Mouse (Mus musculus) CH12.LX (cell line): ENCODE measurements at regions not wholly inside any gene's neighbourhood (a gene's known extent, or its start where the extent isn't known, plus 50 kb on each side); places are given as distances from the start of the nearest gene placed in this dataset.

Experiments used
- DNase-seq: peaks from one replicate; pipeline ENCODE4 v3.0.0-alpha.2; 2013; ENCODE audit errors: extremely low read depth
- H3K27ac ChIP-seq: 2 replicates; pipeline ENCODE4 v1.5.1; 2012; ENCODE audit warnings: low read depth, mild to moderate bottlenecking, control low read depth, moderate library complexity; ENCODE audit not compliant: insufficient read depth
- H3K27me3 ChIP-seq: replicated peaks from 2 replicates; pipeline ENCODE3; 2012; ENCODE audit warnings: inconsistent platforms
- H3K36me3 ChIP-seq, 2 experiments: replicated peaks in 1 of 2; 2 replicates each; pipeline versions ENCODE3 to v1.6.1; 2012; ENCODE audit warnings: inconsistent platforms in 1 of 2, low read length in 1 of 2, mild to moderate bottlenecking in 1 of 2, mixed read lengths in 1 of 2, moderate library complexity in 1 of 2; ENCODE audit not compliant: control insufficient read depth in 1 of 2, insufficient read depth in 1 of 2
- H3K4me1 ChIP-seq, 2 experiments: 2 replicates each; pipeline ENCODE4 v1.6.1; 2012; ENCODE audit warnings: inconsistent platforms in 1 of 2, moderate library complexity in 1 of 2; ENCODE audit not compliant: insufficient read depth in 2 of 2, control insufficient read depth in 1 of 2
- H3K4me2 ChIP-seq: 2 replicates; pipeline ENCODE4 v1.6.1; 2012; ENCODE audit warnings: low read depth, mild to moderate bottlenecking, control low read depth; ENCODE audit not compliant: poor library complexity, insufficient read depth, severe bottlenecking
- H3K4me3 ChIP-seq, 3 experiments: fragments of 150-350 bp in 1 of 3; sonication (generic) in 1 of 3; replicated peaks in 1 of 3; 2 replicates each; pipeline versions ENCODE3 to v1.5.1; 2011 to 2012; ENCODE audit warnings: low read depth in 2 of 3, low read length in 2 of 3, mild to moderate bottlenecking in 2 of 3, moderate library complexity in 2 of 3, control low read depth in 1 of 3, improper control_type of control experiment in 1 of 3, inconsistent platforms in 1 of 3, mixed read lengths in 1 of 3; ENCODE audit not compliant: poor library complexity in 1 of 3
- H3K79me2 ChIP-seq: replicated peaks from 2 replicates; pipeline ENCODE4 v1.6.1; 2012; ENCODE audit warnings: mild to moderate bottlenecking, moderate library complexity; ENCODE audit not compliant: control insufficient read depth, poor library complexity, insufficient read depth, severe bottlenecking; ENCODE audit errors: extremely low read depth
- H3K9ac ChIP-seq: 2 replicates; pipeline ENCODE4 v1.6.1; 2012; ENCODE audit warnings: low read depth, mild to moderate bottlenecking, control low read depth, moderate library complexity; ENCODE audit not compliant: insufficient read depth
- H3K9me3 ChIP-seq: replicated peaks from 2 replicates; pipeline ENCODE3; 2012; ENCODE audit warnings: low read length, inconsistent platforms, mixed read lengths
- CHD2 ChIP-seq: IDR thresholded peaks from 2 replicates; pipeline ENCODE4 v1.6.1; 2011; ENCODE audit warnings: low read length, improper control_type of control experiment
- ELF1 ChIP-seq: IDR thresholded peaks from 2 replicates; pipeline ENCODE4 v1.6.1; 2014; ENCODE audit warnings: low read depth, mild to moderate bottlenecking, inconsistent platforms, low read length, improper control_type of control experiment
- GABPA ChIP-seq: IDR thresholded peaks from 2 replicates; pipeline ENCODE4 v1.6.1; 2012; ENCODE audit warnings: low read depth, low read length, improper control_type of control experiment, inconsistent platforms; ENCODE audit not compliant: insufficient replicate concordance
- JUN ChIP-seq: IDR thresholded peaks from 2 replicates; pipeline ENCODE4 v1.6.1; 2011; ENCODE audit warnings: low read depth, mild to moderate bottlenecking, low read length, improper control_type of control experiment, moderate library complexity; ENCODE audit not compliant: insufficient read depth
- JUND ChIP-seq: conservative IDR thresholded peaks from 2 replicates; pipeline ENCODE4 v1.6.1; 2011; ENCODE audit warnings: low read depth, low read length, improper control_type of control experiment
- KAT2A ChIP-seq: IDR thresholded peaks from 2 replicates; pipeline ENCODE4 v1.6.1; 2012; ENCODE audit warnings: low read length, improper control_type of control experiment, inconsistent platforms; ENCODE audit not compliant: insufficient replicate concordance
- MAFK ChIP-seq: IDR thresholded peaks from 2 replicates; pipeline ENCODE4 v1.6.1; 2011; ENCODE audit warnings: low read length, improper control_type of control experiment; ENCODE audit not compliant: insufficient replicate concordance
- MAZ ChIP-seq: IDR thresholded peaks from 2 replicates; pipeline ENCODE4 v1.6.1; 2012; ENCODE audit warnings: low read depth, mild to moderate bottlenecking, inconsistent platforms, low read length, improper control_type of control experiment, moderate library complexity
- POLR2A ChIP-seq: IDR thresholded peaks from 2 replicates; pipeline ENCODE4 v1.6.1; 2011; ENCODE audit warnings: low read depth, mild to moderate bottlenecking, improper control_type of control experiment, low read length
- POLR2AphosphoS2 ChIP-seq: IDR thresholded peaks from 2 replicates; pipeline ENCODE4 v1.6.1; 2011; ENCODE audit warnings: low read depth, low read length, improper control_type of control experiment
- RAD21 ChIP-seq: IDR thresholded peaks from 2 replicates; pipeline ENCODE4 v1.6.1; 2011; ENCODE audit warnings: low read depth, mild to moderate bottlenecking, low read length, improper control_type of control experiment, moderate library complexity
- RCOR1 ChIP-seq: conservative IDR thresholded peaks from 2 replicates; pipeline ENCODE4 v1.6.1; 2012; ENCODE audit warnings: low read depth, mild to moderate bottlenecking, inconsistent platforms, low read length, improper control_type of control experiment
- SIN3A ChIP-seq: IDR thresholded peaks from 2 replicates; pipeline ENCODE4 v1.6.1; 2012; ENCODE audit warnings: low read length, improper control_type of control experiment, inconsistent platforms
- TCF12 ChIP-seq: IDR thresholded peaks from 2 replicates; pipeline ENCODE4 v1.6.1; 2014; ENCODE audit warnings: low read depth, mild to moderate bottlenecking, inconsistent platforms, low read length, improper control_type of control experiment
- UBTF ChIP-seq: IDR thresholded peaks from 2 replicates; pipeline ENCODE4 v1.6.1; 2012; ENCODE audit warnings: low read depth, mild to moderate bottlenecking, inconsistent platforms, low read length, improper control_type of control experiment, moderate library complexity
- USF1 ChIP-seq: IDR thresholded peaks from 2 replicates; pipeline ENCODE4 v1.6.1; 2014; ENCODE audit warnings: low read depth, mild to moderate bottlenecking, inconsistent platforms, low read length, improper control_type of control experiment
- ZNF384 ChIP-seq: IDR thresholded peaks from 2 replicates; pipeline ENCODE4 v1.6.1; 2012; ENCODE audit warnings: low read depth, low read length, improper control_type of control experiment, inconsistent platforms
- dilution Hi-C: fragments of 300-500 bp; cut with MboI; formaldehyde crosslinking; loops from 2 replicates; pipeline ENCODE4 v1.14.3; 2020; ENCODE audit warnings: low sequenced_read_pairs; ENCODE audit not compliant: extremely low pct_unique_long_range_greater_than_20kb, extremely low pct_ligation_motif_present
- in situ Hi-C: fragments of 300-500 bp; cut with MboI; formaldehyde crosslinking; loops from 3 replicates; pipeline ENCODE4 v1.14.3; 2019; ENCODE audit warnings: low sequenced_read_pairs, low pct_ligation_motif_present, low pct_unique_long_range_greater_than_20kb, mixed read lengths

- Histone ChIP-seq H3K9me3 (no peaks in the 10 kb centered on the region), H3K4me1 (peaks cover 0 to 12% of the 10 kb centered on the region in 2 experiments; a peak in 3 of 4 replicates), H3K9ac (no peak overlapping the region), H3K4me3 (no peak overlapping the region), H3K79me2 (no peaks in the 10 kb centered on the region), H3K27me3 (no peaks in the 10 kb centered on the region), H3K36me3 (no peaks in the 10 kb centered on the region), H3K27ac (no peak overlapping the region), H3K4me2 (no peak overlapping the region)
- dilution Hi-C loops (no loop called here), in situ Hi-C loops (no loop called here)
- TF ChIP-seq SIN3A (no peak), JUND (no peak), MAZ (no peak), USF1 (no peak), ZNF384 (no peak), POLR2AphosphoS2 (no peak), UBTF (no peak), RAD21 (no peak), CHD2 (no peak), ELF1 (no peak), KAT2A (no peak)
- DNase-seq: no peak
Measured at GRCm38 (mm10) chr13:111903931-111904330, 95.1 kb upstream of the Map3k1 start.

GRCm38 (mm10) chr13:111904616-111905212 lies 95.9 kb upstream of the Map3k1 start:
- H3K4me2 ChIP-seq: no peak overlapping the region

GRCm38 (mm10) chr13:111905213-111905701 lies 96.5 kb upstream of the Map3k1 start:
- Histone ChIP-seq H3K9ac (no peak overlapping the region), H3K9me3 (no peaks in the 10 kb centered on the region), H3K27ac (no peak overlapping the region), H3K4me3 (no peak overlapping the region), H3K36me3 (no peaks in the 10 kb centered on the region), H3K4me2 (no peak overlapping the region), H3K4me1 (peaks cover 0 to 12% of the 10 kb centered on the region in 2 experiments; a peak in 3 of 4 replicates), H3K79me2 (no peaks in the 10 kb centered on the region), H3K27me3 (no peaks in the 10 kb centered on the region)
- in situ Hi-C loops: no loop called here
- no peak for TF ChIP-seq GABPA
- TF ChIP-seq ZNF384: no peak
- no peak for TF ChIP-seq JUN
- TF ChIP-seq MAFK: no peak
- no peak for TF ChIP-seq POLR2A
- no peak for TF ChIP-seq MAZ
- no peak for TF ChIP-seq USF1
- dilution Hi-C loops: no loop called here
- no peak for DNase-seq

More at GRCm38 (mm10) chr13:111904616-111905212, 95.9 kb upstream of the Map3k1 start:
- TF ChIP-seq POLR2AphosphoS2: no peak
- TF ChIP-seq RCOR1: no peak
- no peak for TF ChIP-seq SIN3A
- no peak for TF ChIP-seq TCF12
- dilution Hi-C loops: no loop called here
- Histone ChIP-seq H3K36me3 (no peaks in the 10 kb centered on the region), H3K9me3 (no peaks in the 10 kb centered on the region), H3K27me3 (no peaks in the 10 kb centered on the region), H3K79me2 (no peaks in the 10 kb centered on the region), H3K9ac (no peak overlapping the region), H3K27ac (no peak overlapping the region), H3K4me3 (no peak overlapping the region), H3K4me1 (peaks cover 0 to 12% of the 10 kb centered on the region in 2 experiments; a peak in 3 of 4 replicates)
- in situ Hi-C loops: no loop called here
- DNase-seq: no peak
